Mouse (Mus musculus) skeletal muscle tissue, adult 2 months (tissue): ENCODE measurements around the gene Pdcd6.

Source experiments
- DNase-seq: peaks from one replicate; pipeline ENCODE4 v3.0.0-alpha.2; 2012; ENCODE audit warnings: low read depth, low spot score

The Pdcd6 gene

GRCm38 (mm10) chr13:74282299-74282698, 35.1 kb downstream of the Pdcd6 start:
- no peak for DNase-seq

DNA sequence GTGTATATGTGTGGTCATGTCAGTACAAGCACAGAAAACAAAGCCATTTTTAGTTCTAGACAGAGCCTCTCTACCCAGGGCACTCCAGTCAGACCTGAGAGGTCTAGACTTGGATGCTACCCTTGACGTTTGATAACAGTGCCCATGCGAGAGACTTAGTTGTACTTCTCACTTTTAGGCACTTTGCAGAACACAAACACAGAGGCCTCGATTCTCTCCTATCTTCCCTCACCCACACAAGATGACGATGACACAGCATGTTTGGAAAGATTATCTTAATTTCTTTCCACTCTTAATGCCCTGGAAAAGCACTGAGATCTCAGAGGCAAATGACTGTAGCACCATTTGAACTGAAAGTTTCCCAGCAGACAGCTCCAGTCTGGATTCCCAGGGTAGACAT, 41.7 kb downstream of the Pdcd6 start:
- DNase-seq, result no peak

GRCm38 (mm10) chr13:74260231-74260992, 57.0 kb downstream of the Pdcd6 start:
- no peak for DNase-seq

DNA sequence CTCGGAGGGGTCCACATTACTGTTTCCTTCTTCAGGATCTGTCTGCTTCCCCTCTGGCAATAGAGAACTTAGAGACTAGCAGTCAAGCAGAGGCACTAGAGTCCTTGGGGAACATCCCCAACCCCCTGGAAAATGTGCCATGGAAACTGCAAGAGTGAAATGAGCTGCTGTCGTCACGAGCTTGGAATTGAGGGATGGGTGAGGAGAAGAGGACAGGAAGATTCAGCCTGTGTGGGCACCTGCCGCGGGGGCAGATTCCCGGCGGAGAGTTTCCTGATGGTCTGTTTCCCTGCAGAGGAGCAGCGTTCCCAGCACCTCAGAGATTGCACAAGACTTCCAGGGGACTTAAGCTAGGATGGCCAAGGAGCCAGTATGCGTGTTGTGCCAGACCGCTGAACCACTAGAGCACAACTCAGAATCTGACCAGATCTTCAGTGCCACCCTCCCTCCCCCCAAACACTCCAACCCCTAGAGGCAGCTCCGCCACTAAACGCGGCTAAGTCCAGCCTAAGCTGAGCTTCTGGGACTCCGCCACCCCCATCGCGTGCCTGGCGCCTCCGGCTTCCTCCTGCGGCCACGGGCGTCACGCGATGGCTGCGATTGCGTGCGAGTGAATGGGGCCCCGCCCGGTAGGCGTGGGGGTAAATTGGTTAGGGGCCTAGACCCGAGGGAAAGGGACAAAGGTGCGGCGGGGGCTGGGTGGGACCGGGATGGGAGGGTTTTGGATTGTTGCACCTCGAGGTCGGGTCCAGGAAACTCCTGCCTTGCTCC, 57.7 kb downstream of the Pdcd6 start:
- no peak for DNase-seq
